Comparison of ENCODE assay signal across 29 mouse cellular contexts in genomic region chr7:95324939-95325338, GRCm38 (mm10).
DNase-seq lines count a peak whose midpoint lies in the region; ATAC-seq lines count a peak whose summit lies in the region.
"Had no signal": no experiment of that assay in that cellular context is flagged by ENCODE, and none has a peak within 500 bp of the region (broad histone marks: within the 10 kb centered on the region; RNA-seq: fewer than 3 reads in every experiment).

No protein-coding gene starts in this region.

- no peak for ATAC-seq in forebrain, embryonic 14.5 days
- ATAC-seq in forebrain, embryonic 13.5 days, result no peak
- no peak for ATAC-seq in midbrain, embryonic 14.5 days (ENCODE audit: low FRiP score, low TSS enrichment)
- ATAC-seq in midbrain, embryonic 16.5 days, result peak; percentile 79; the same call in 1 of the 2 replicates
- no peak for ATAC-seq in intestine, embryonic 16.5 days
- ATAC-seq: activated CD4-positive, CD25-positive, alpha-beta regulatory T cell, adult 4 months; CD4-positive, CD25-positive, alpha-beta regulatory T cell, adult 4 months; forebrain, embryonic 16.5 days; Patski had no signal

- WGBS in forebrain, embryonic 14.5 days, result 93% methylated on average over 3 of the region's 3 CpGs
- 93% methylated on average over 3 of the region's 3 CpGs for WGBS in forebrain, embryonic 13.5 days
- 85% methylated on average over 3 of the region's 3 CpGs for WGBS in midbrain, embryonic 14.5 days
- 92% methylated on average over 3 of the region's 3 CpGs for WGBS in midbrain, embryonic 10.5 days
- 79% methylated on average over 3 of the region's 3 CpGs for WGBS in midbrain, embryonic 16.5 days
- WGBS in intestine, embryonic 16.5 days, result 84% methylated on average over 3 of the region's 3 CpGs

- H3K9me3 ChIP-seq in forebrain, embryonic 14.5 days (replicated peaks; ENCODE audit: control insufficient read depth, low read length), result no peaks in the 10 kb centered on the region
- no peaks in the 10 kb centered on the region for H3K9me3 ChIP-seq in forebrain, embryonic 13.5 days (replicated peaks)
- H3K9me3 ChIP-seq in midbrain, embryonic 14.5 days (ENCODE audit: control insufficient read depth, low read length), result no peaks in the 10 kb centered on the region
- no peaks in the 10 kb centered on the region for H3K9me3 ChIP-seq in midbrain, embryonic 10.5 days (replicated peaks)
- no peaks in the 10 kb centered on the region for H3K9me3 ChIP-seq in midbrain, embryonic 16.5 days (replicated peaks; ENCODE audit: control insufficient read depth, low read length, poor library complexity, severe bottlenecking)
- H3K9me3 ChIP-seq in intestine, embryonic 16.5 days (ENCODE audit: control insufficient read depth, low read length), result no peaks in the 10 kb centered on the region
- H3K9me3 ChIP-seq: embryonic facial prominence, embryonic 13.5 days; embryonic facial prominence, embryonic 15.5 days; forebrain, embryonic 10.5 days; forebrain, embryonic 12.5 days had no signal

- no peak overlapping the region for H3K4me3 ChIP-seq in forebrain, embryonic 14.5 days (ENCODE audit: low read depth, low read length)
- H3K4me3 ChIP-seq in forebrain, embryonic 13.5 days, result no peak overlapping the region
- H3K4me3 ChIP-seq in midbrain, embryonic 14.5 days (replicated peaks; ENCODE audit: low read depth, low read length), result no peak overlapping the region
- H3K4me3 ChIP-seq in midbrain, embryonic 10.5 days, result no peak overlapping the region
- H3K4me3 ChIP-seq in midbrain, embryonic 16.5 days (ENCODE audit: low read depth, low read length), result no peak overlapping the region
- H3K4me3 ChIP-seq in intestine, embryonic 16.5 days (ENCODE audit: low read length), result no peak overlapping the region
- H3K4me3 ChIP-seq: embryonic facial prominence, embryonic 13.5 days; embryonic facial prominence, embryonic 15.5 days; erythroblast, embryonic 14.5 days; forebrain, embryonic 10.5 days; forebrain, embryonic 12.5 days had no signal

- no peak overlapping the region for H3K9ac ChIP-seq in forebrain, embryonic 14.5 days (ENCODE audit: low read length)
- H3K9ac ChIP-seq in forebrain, embryonic 13.5 days, result no peak overlapping the region
- no peak overlapping the region for H3K9ac ChIP-seq in midbrain, embryonic 14.5 days (replicated peaks; ENCODE audit: low read length)
- H3K9ac ChIP-seq in midbrain, embryonic 16.5 days (ENCODE audit: low read depth, low read length), result no peak overlapping the region
- H3K9ac ChIP-seq in intestine, embryonic 16.5 days (ENCODE audit: low read depth, low read length), result no peak overlapping the region
- H3K9ac ChIP-seq: embryonic facial prominence, embryonic 13.5 days; embryonic facial prominence, embryonic 15.5 days; forebrain, embryonic 12.5 days had no signal

- peak; percentile 6 for DNase-seq in forebrain, embryonic 14.5 days (ENCODE audit: low spot score)
- DNase-seq in midbrain, embryonic 14.5 days, result peak; percentile 18
- DNase-seq in midbrain, embryonic 10.5 days (ENCODE audit: low spot score), result no peak
- DNase-seq in layer of hippocampus, postnatal 25 days (ENCODE audit: extremely low spot score in 1 of 2, low spot score in 1 of 2), result no peak
- DNase-seq: adrenal gland, adult 8-10 months; adrenal gland, postnatal 14 days; adrenal gland, postnatal 36 days; B cell, adult 2 months; cerebellum, adult 11 months; cerebellum, adult 18-20 months; cerebellum, adult 8-10 months; cerebellum, adult 9-11 months; cerebellum, postnatal 14 days; cerebellum, postnatal 36 days; embryo, embryonic 11 days had no signal

- no peaks in the 10 kb centered on the region for H3K36me3 ChIP-seq in forebrain, embryonic 14.5 days (ENCODE audit: control insufficient read depth, insufficient read depth, low read length)
- H3K36me3 ChIP-seq in forebrain, embryonic 13.5 days (ENCODE audit: poor library complexity, severe bottlenecking), result no peaks in the 10 kb centered on the region
- H3K36me3 ChIP-seq in midbrain, embryonic 14.5 days (ENCODE audit: control insufficient read depth, insufficient read depth, low read length), result no peaks in the 10 kb centered on the region
- H3K36me3 ChIP-seq in midbrain, embryonic 10.5 days, result no peaks in the 10 kb centered on the region
- H3K36me3 ChIP-seq in midbrain, embryonic 16.5 days (ENCODE audit: control insufficient read depth, insufficient read depth, low read length), result no peaks in the 10 kb centered on the region
- no peaks in the 10 kb centered on the region for H3K36me3 ChIP-seq in intestine, embryonic 16.5 days (ENCODE audit: control insufficient read depth, insufficient read depth, low read length)
- H3K36me3 ChIP-seq: embryonic facial prominence, embryonic 13.5 days; embryonic facial prominence, embryonic 15.5 days; forebrain, embryonic 10.5 days; forebrain, embryonic 12.5 days; G1E had no signal

- H3K4me1 ChIP-seq in forebrain, embryonic 14.5 days (ENCODE audit: control insufficient read depth, insufficient read depth, low read length), result no peaks in the 10 kb centered on the region
- no peaks in the 10 kb centered on the region for H3K4me1 ChIP-seq in forebrain, embryonic 13.5 days
- H3K4me1 ChIP-seq in midbrain, embryonic 14.5 days (ENCODE audit: control insufficient read depth, insufficient read depth, low read length), result no peaks in the 10 kb centered on the region
- H3K4me1 ChIP-seq in midbrain, embryonic 10.5 days, result no peaks in the 10 kb centered on the region
- H3K4me1 ChIP-seq in midbrain, embryonic 16.5 days (ENCODE audit: control insufficient read depth, insufficient read depth, low read length), result no peaks in the 10 kb centered on the region
- no peaks in the 10 kb centered on the region for H3K4me1 ChIP-seq in intestine, embryonic 16.5 days (ENCODE audit: control insufficient read depth, insufficient read depth, low read length)
- H3K4me1 ChIP-seq: embryonic facial prominence, embryonic 13.5 days; embryonic facial prominence, embryonic 15.5 days; forebrain, embryonic 10.5 days; forebrain, embryonic 12.5 days had no signal

- no peaks in the 10 kb centered on the region for H3K27me3 ChIP-seq in forebrain, embryonic 14.5 days (replicated peaks; ENCODE audit: control insufficient read depth, insufficient read depth, low read length)
- H3K27me3 ChIP-seq in forebrain, embryonic 13.5 days, result peaks cover 8% of the 10 kb centered on the region
- H3K27me3 ChIP-seq in midbrain, embryonic 14.5 days (ENCODE audit: control insufficient read depth, insufficient read depth, low read length), result no peaks in the 10 kb centered on the region
- H3K27me3 ChIP-seq in midbrain, embryonic 10.5 days (ENCODE audit: low read depth, poor library complexity, severe bottlenecking), result no peaks in the 10 kb centered on the region
- H3K27me3 ChIP-seq in midbrain, embryonic 16.5 days (ENCODE audit: control insufficient read depth, insufficient read depth, low read depth, low read length), result no peaks in the 10 kb centered on the region
- H3K27me3 ChIP-seq in intestine, embryonic 16.5 days (replicated peaks; ENCODE audit: control insufficient read depth, insufficient read depth, low read length), result no peaks in the 10 kb centered on the region
- H3K27me3 ChIP-seq: CH12.LX; embryonic facial prominence, embryonic 13.5 days; embryonic facial prominence, embryonic 15.5 days; Patski had no signal

- H3K27ac ChIP-seq in forebrain, embryonic 14.5 days (ENCODE audit: low read depth, low read length), result no peak overlapping the region
- H3K27ac ChIP-seq in forebrain, embryonic 13.5 days, result no peak overlapping the region
- no peak overlapping the region for H3K27ac ChIP-seq in midbrain, embryonic 14.5 days (replicated peaks; ENCODE audit: low read depth, low read length)
- H3K27ac ChIP-seq in midbrain, embryonic 10.5 days (replicated peaks), result no peak overlapping the region
- no peak overlapping the region for H3K27ac ChIP-seq in midbrain, embryonic 16.5 days (ENCODE audit: low read length)
- no peak overlapping the region for H3K27ac ChIP-seq in intestine, embryonic 16.5 days (ENCODE audit: low read length)
- H3K27ac ChIP-seq: embryonic facial prominence, embryonic 13.5 days; embryonic facial prominence, embryonic 15.5 days; forebrain, embryonic 10.5 days; forebrain, embryonic 12.5 days had no signal

- no peak overlapping the region for H3K4me2 ChIP-seq in forebrain, embryonic 14.5 days (ENCODE audit: low read length)
- H3K4me2 ChIP-seq in forebrain, embryonic 13.5 days, result no peak overlapping the region
- H3K4me2 ChIP-seq in midbrain, embryonic 14.5 days (ENCODE audit: low read length), result no peak overlapping the region
- no peak overlapping the region for H3K4me2 ChIP-seq in midbrain, embryonic 16.5 days (ENCODE audit: low read length)
- no peak overlapping the region for H3K4me2 ChIP-seq in intestine, embryonic 16.5 days (ENCODE audit: low read depth, low read length)
- H3K4me2 ChIP-seq: embryonic facial prominence, embryonic 13.5 days; embryonic facial prominence, embryonic 15.5 days; forebrain, embryonic 12.5 days had no signal

Comparison
In these comparisons a context has a peak if more than half of its experiments do, and no peak if none do; other contexts are left out.
1. DNase-seq: peak in forebrain, embryonic 14.5 days (single experiment) and midbrain, embryonic 14.5 days (single experiment); none in midbrain, embryonic 10.5 days (single experiment) and layer of hippocampus, postnatal 25 days (0 of 2).